Mouse (Mus musculus): Measurements from ENCODE around the gene Pi16. TPM values are rescaled to one million over a fixed set of nuclear protein-coding genes. Genes with fewer than 3 reads are reported as not detected.

Gene Pi16
- polyA plus RNA-seq, 1 experiment from 2014 or later = 2.2 TPM

DNA sequence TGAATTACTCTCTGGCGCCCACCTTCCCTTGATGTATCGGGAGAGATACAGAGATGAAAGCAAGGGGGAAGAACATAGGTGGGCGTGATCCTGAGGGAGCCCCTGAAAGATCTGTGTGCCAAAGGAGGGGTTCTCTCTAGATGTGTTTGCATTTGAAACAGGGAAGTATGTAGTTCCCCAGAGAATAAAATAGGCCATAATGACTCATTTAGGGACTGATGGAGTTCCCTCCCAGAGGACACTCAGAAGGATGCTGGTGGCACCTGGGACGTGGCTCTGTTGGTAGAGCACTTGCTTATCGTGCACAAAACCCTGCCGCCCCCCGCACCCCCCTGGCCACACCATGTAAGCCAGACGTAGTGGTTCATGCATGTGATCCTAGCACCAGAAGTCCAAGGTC lies 45.6 kb downstream of the Pi16 start:
- Histone ChIP-seq H3K27me3 (ENCODE audit: insufficient read depth, low read length) (no peaks in the 10 kb centered on the region), H3K4me2 (ENCODE audit: low read depth, low read length) (no peak overlapping the region), H3K9me3 (ENCODE audit: low read length) (no peaks in the 10 kb centered on the region), H3K4me1 (ENCODE audit: insufficient read depth) (peaks cover 8% of the 10 kb centered on the region), H3K4me3 (ENCODE audit: low read depth, low read length) (no peak overlapping the region), H3K9ac (replicated peaks) (no peak overlapping the region), H3K36me3 (replicated peaks; ENCODE audit: insufficient read depth, low read length) (no peaks in the 10 kb centered on the region), H3K27ac (ENCODE audit: low read depth) (no peak overlapping the region; the same call in 1 of the 2 replicates)
- DNase-seq (no peak), ATAC-seq (no peak)
- 70% methylated on average over 8 of the region's 8 CpGs for WGBS (ENCODE audit: insufficient replicate concordance)
- TF ChIP-seq CTCF (IDR thresholded peaks at IDR 0.05; ENCODE audit: low read depth) (no peak), EP300 (IDR thresholded peaks at IDR 0.05; ENCODE audit: low read depth) (no peak)

DNA sequence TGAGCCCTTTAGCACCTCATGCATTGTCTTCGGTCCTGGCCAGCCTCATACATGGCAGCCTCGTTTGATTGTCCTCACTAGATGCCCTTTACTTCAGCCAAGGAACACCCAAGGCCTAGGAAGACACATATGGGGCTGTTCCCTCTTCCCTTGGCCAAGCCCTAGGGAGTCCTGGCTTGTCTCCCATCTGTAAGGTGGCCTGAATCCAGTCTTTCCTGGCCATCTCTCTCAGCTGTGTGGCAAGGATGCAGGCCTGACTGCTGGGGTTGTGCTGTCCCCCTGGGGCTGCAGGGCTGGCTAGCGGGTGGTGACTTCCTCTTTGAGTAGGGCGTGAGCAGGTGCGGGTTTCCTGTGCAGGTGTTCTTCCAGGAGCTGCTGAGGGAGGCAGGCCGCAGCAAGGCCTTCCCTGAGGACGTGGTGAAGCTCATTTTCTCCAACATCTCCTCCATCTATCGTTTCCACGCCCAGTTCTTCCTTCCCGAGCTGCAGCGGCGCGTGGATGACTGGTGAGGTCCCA lies 47.7 kb downstream of the Pi16 start:
- Histone ChIP-seq H3K4me1 (ENCODE audit: insufficient read depth) (peaks cover 8% of the 10 kb centered on the region), H3K27ac (ENCODE audit: low read depth) (no peak overlapping the region), H3K4me2 (ENCODE audit: low read depth, low read length) (no peak overlapping the region)

DNA sequence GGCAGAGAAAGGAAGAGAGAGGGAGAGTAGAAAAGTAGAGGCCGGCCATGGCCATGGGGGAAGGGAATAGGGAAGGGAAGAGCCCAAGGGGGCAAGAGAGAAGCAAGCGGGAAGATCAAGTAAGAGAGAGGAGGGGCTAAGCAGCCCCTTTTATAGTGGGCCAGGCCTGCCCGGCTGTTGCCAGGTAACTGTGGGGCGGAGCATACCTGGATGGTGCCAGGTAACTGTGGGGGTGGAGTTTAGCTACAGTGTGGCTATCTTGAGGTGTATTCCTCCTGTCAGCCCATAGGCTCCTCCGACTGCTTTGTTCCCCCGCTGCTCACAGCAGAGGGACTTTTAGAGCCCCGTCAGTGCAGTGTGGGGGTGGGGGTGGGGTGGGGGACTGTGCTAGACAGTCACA lies 51.2 kb downstream of the Pi16 start:
- no peak for ATAC-seq
- no peak overlapping the region for H3K4me3 ChIP-seq (ENCODE audit: low read depth, low read length)

More for the DNA sequence above, 47.7 kb downstream of the Pi16 start:
- WGBS (ENCODE audit: insufficient replicate concordance) = 69% methylated on average over 13 of the region's 13 CpGs
- Histone ChIP-seq H3K4me3 (ENCODE audit: low read depth, low read length) (no peak overlapping the region), H3K9me3 (ENCODE audit: low read length) (no peaks in the 10 kb centered on the region), H3K9ac (replicated peaks) (no peak overlapping the region), H3K36me3 (replicated peaks; ENCODE audit: insufficient read depth, low read length) (no peaks in the 10 kb centered on the region), H3K27me3 (ENCODE audit: insufficient read depth, low read length) (no peaks in the 10 kb centered on the region)
- ATAC-seq (no peak), DNase-seq (no peak)
- TF ChIP-seq CTCF (IDR thresholded peaks at IDR 0.05; ENCODE audit: low read depth) (no peak), EP300 (IDR thresholded peaks at IDR 0.05; ENCODE audit: low read depth) (no peak)

DNA sequence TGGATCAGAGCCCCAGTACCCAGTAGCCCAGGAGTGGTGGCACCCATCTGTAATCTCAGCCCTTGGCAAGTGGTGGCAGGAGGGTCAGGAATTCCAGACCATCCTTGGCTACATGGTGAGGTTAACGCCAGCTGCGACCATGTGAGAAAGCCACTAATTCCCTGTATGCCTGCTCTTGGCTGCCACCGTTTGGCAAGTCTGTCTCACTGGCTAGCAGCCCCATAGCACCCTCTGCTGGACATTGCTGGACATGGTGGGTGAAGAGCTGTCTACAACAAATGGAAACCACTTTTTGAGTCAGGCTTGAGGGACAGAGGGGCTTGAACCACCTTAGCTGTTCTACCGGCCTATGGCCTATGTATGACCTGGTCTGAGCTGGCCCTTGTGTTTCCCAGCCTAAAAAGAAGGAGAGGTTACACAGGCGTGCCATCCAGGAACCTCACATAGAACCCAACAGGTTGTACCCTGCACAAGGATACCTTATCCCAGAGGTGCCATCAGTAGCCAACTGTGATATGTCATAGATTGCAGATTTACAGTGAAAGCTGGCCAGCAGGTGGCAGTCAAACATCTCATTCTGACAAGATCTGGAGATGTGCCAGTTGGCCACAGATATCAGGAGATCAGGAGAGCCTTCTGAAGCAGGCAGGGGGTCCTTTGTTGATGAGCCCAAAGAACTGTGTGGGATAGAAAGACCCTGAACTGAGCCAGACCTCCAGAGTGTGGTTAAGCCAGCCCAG lies 53.7 kb downstream of the Pi16 start:
- H3K9ac ChIP-seq (replicated peaks) = no peak overlapping the region
- TF ChIP-seq CTCF (IDR thresholded peaks at IDR 0.05; ENCODE audit: low read depth) (peak; percentile 100), EP300 (IDR thresholded peaks at IDR 0.05; ENCODE audit: low read depth) (no peak)
- ATAC-seq (peak; percentile 85), DNase-seq (peak; percentile 93)
- H3K27ac ChIP-seq (ENCODE audit: low read depth) = no peak overlapping the region
- H3K4me2 ChIP-seq (ENCODE audit: low read depth, low read length) = no peak overlapping the region
- H3K36me3 ChIP-seq (replicated peaks; ENCODE audit: insufficient read depth, low read length) = no peaks in the 10 kb centered on the region
- 13% methylated on average over 5 of the region's 5 CpGs for WGBS (ENCODE audit: insufficient replicate concordance)
- no peaks in the 10 kb centered on the region for H3K4me1 ChIP-seq (ENCODE audit: insufficient read depth)
- no peaks in the 10 kb centered on the region for H3K27me3 ChIP-seq (ENCODE audit: insufficient read depth, low read length)
- no peak overlapping the region for H3K4me3 ChIP-seq (ENCODE audit: low read depth, low read length)
- H3K9me3 ChIP-seq (ENCODE audit: low read length) = no peaks in the 10 kb centered on the region

More for the DNA sequence above, 51.2 kb downstream of the Pi16 start:
- DNase-seq = no peak
- Histone ChIP-seq H3K27me3 (ENCODE audit: insufficient read depth, low read length) (no peaks in the 10 kb centered on the region), H3K4me2 (ENCODE audit: low read depth, low read length) (no peak overlapping the region), H3K9me3 (ENCODE audit: low read length) (no peaks in the 10 kb centered on the region), H3K36me3 (replicated peaks; ENCODE audit: insufficient read depth, low read length) (no peaks in the 10 kb centered on the region), H3K4me1 (ENCODE audit: insufficient read depth) (no peaks in the 10 kb centered on the region; the same call in 1 of the 2 replicates), H3K9ac (replicated peaks) (no peak overlapping the region), H3K27ac (ENCODE audit: low read depth) (no peak overlapping the region)
- WGBS (ENCODE audit: insufficient replicate concordance) = 54% methylated on average over 7 of the region's 7 CpGs
- TF ChIP-seq CTCF (IDR thresholded peaks at IDR 0.05; ENCODE audit: low read depth) (no peak), EP300 (IDR thresholded peaks at IDR 0.05; ENCODE audit: low read depth) (no peak)

DNA sequence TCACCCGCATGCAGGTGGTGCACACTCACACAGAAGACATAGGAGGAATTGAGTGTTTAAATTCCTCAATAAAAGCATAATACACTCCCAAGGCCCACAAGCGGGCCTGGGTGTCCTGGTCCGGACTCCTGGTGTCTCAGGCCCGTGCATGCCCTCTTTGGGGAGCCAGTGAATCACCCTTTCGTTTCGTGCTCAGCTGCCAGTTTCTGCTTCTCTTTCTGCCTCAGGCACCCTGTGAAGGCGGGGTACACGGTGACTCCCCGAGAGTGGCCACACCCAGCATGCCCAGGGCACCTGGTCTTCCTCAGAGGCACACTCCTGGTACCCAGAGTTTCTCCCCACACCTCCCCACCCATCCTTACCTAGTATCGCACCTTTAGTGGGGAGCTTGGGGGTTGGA lies 58.4 kb downstream of the Pi16 start:
- Histone ChIP-seq H3K36me3 (replicated peaks; ENCODE audit: insufficient read depth, low read length) (no peaks in the 10 kb centered on the region), H3K4me3 (ENCODE audit: low read depth, low read length) (no peak overlapping the region), H3K9me3 (ENCODE audit: low read length) (no peaks in the 10 kb centered on the region), H3K9ac (replicated peaks) (no peak overlapping the region), H3K27me3 (ENCODE audit: insufficient read depth, low read length) (no peaks in the 10 kb centered on the region), H3K4me1 (ENCODE audit: insufficient read depth) (no peaks in the 10 kb centered on the region; the same call in 1 of the 2 replicates), H3K4me2 (ENCODE audit: low read depth, low read length) (no peak overlapping the region), H3K27ac (ENCODE audit: low read depth) (no peak overlapping the region)
- no peak for TF ChIP-seq EP300 (IDR thresholded peaks at IDR 0.05; ENCODE audit: low read depth)
- no peak for TF ChIP-seq CTCF (IDR thresholded peaks at IDR 0.05; ENCODE audit: low read depth)
- no peak for DNase-seq
- ATAC-seq = no peak
- WGBS (ENCODE audit: insufficient replicate concordance) = 79% methylated on average over 10 of the region's 10 CpGs

DNA sequence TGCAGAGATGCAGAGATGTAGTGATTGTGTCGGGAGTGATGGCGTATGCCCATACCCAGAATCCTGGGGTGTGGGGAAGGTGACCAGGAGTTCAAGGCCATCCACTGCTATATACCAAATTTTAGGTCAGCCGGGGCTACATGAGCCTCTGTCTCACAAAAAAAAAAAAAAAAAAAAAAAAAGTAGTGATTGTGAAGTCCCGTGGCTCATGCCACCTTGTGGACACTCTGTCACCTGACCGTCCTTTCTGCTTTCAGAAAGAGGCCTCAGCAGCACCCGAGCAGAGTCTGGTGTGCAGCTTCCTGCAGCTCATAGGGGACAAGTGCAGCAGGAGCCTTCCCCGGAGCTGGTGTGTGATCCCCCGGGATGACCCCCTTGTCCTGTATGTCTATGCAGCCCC lies 60.6 kb downstream of the Pi16 start:
- DNase-seq = peak; percentile 21
- H3K4me3 ChIP-seq (ENCODE audit: low read depth, low read length) = no peak overlapping the region
- H3K36me3 ChIP-seq (replicated peaks; ENCODE audit: insufficient read depth, low read length) = no peaks in the 10 kb centered on the region
- H3K4me1 ChIP-seq (ENCODE audit: insufficient read depth) = no peaks in the 10 kb centered on the region; the same call in none of the 2 replicates
- no peaks in the 10 kb centered on the region for H3K9me3 ChIP-seq (ENCODE audit: low read length)
- no peaks in the 10 kb centered on the region for H3K27me3 ChIP-seq (ENCODE audit: insufficient read depth, low read length)
- WGBS (ENCODE audit: insufficient replicate concordance) = 58% methylated on average over 8 of the region's 8 CpGs
- H3K9ac ChIP-seq (replicated peaks) = no peak overlapping the region
- H3K27ac ChIP-seq (ENCODE audit: low read depth) = no peak overlapping the region
- H3K4me2 ChIP-seq (ENCODE audit: low read depth, low read length) = no peak overlapping the region
- no peak for ATAC-seq
- TF ChIP-seq EP300 (IDR thresholded peaks at IDR 0.05; ENCODE audit: low read depth) = no peak
- peak; percentile 38 for TF ChIP-seq CTCF (IDR thresholded peaks at IDR 0.05; ENCODE audit: low read depth)

Other genes starting within 250 kb of the Pi16 start
- gene Cdkn1a, start 226.7 kb upstream of the Pi16 start, polyA plus RNA-seq (2015; fragmentation: Nextera tagmentation; extraction: Ambion mirVana) = 42.4 and 58.1 TPM in 2 replicates
- gene Rab44, start 203.5 kb upstream of the Pi16 start, polyA plus RNA-seq (2015; fragmentation: Nextera tagmentation; extraction: Ambion mirVana) = 5.4 and 6.3 TPM in 2 replicates
- 0.33 and 0.46 TPM in 2 replicates for gene Cpne5, start 79.5 kb upstream of the Pi16 start, polyA plus RNA-seq (2015; fragmentation: Nextera tagmentation; extraction: Ambion mirVana)
- 36.1 and 42.1 TPM in 2 replicates for gene Ppil1, start 53.5 kb upstream of the Pi16 start, polyA plus RNA-seq (2015; fragmentation: Nextera tagmentation; extraction: Ambion mirVana)
- gene BC004004, start 48.9 kb upstream of the Pi16 start, polyA plus RNA-seq (2015; fragmentation: Nextera tagmentation; extraction: Ambion mirVana) = 101 and 105 TPM in 2 replicates
- gene Mtch1, start 30.3 kb downstream of the Pi16 start, polyA plus RNA-seq (2015; fragmentation: Nextera tagmentation; extraction: Ambion mirVana) = 49.0 and 57.5 TPM in 2 replicates
- 6.3 and 8.9 TPM in 2 replicates for gene Fgd2, start 43.2 kb downstream of the Pi16 start, polyA plus RNA-seq (2015; fragmentation: Nextera tagmentation; extraction: Ambion mirVana)
- 35.6 and 57.1 TPM in 2 replicates for gene Pim1, start 173.1 kb downstream of the Pi16 start, polyA plus RNA-seq (2015; fragmentation: Nextera tagmentation; extraction: Ambion mirVana)
- gene Gm17657, start 232.0 kb downstream of the Pi16 start, polyA plus RNA-seq (2015; fragmentation: Nextera tagmentation; extraction: Ambion mirVana) = not detected in 2 replicates
- 1.9 and 2.1 TPM in 2 replicates for gene Tbc1d22b, start 232.1 kb downstream of the Pi16 start, polyA plus RNA-seq (2015; fragmentation: Nextera tagmentation; extraction: Ambion mirVana)
- gene Tmem217, start 234.7 kb downstream of the Pi16 start, polyA plus RNA-seq (2015; fragmentation: Nextera tagmentation; extraction: Ambion mirVana) = not detected in 2 replicates